Mouse (Mus musculus) liver, adult 2 months (tissue): ENCODE results near the gene Cfap54.

ENCODE experiments used
- CTCF ChIP-seq: fragments of 200-500 bp; IDR thresholded peaks from 2 replicates; pipeline ENCODE4 v1.5.1; 2011; ENCODE audit warnings: low read depth, low read length, control low read depth
- POLR2A ChIP-seq: fragments of 200-500 bp; IDR thresholded peaks from 2 replicates; pipeline ENCODE4 v1.6.1; 2011; ENCODE audit warnings: low read length, control low read depth; ENCODE audit not compliant: insufficient read depth; ENCODE audit errors: extremely low read depth

DNA sequence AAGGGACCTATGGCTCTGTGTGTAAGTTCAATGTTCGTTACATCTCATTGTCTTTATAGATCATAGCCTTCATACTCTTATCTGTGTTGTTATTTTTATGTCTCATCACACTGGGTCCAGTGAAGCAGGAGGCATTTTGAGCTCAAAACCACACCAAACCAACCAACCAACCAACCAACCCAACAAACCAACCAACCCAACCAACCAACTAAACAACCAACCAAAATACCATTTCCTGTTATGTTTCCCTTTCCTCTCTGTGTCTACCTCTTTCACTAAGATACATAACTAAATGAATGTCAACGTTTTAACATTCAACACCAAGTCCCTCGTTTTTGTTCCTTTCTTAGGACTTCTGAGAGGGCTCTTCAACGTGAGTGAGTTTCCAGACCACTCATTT lies 40.0 kb downstream of the Cfap54 start:
- no peak for TF ChIP-seq CTCF
- no peak for TF ChIP-seq POLR2A
